Mouse (Mus musculus): Measurements from ENCODE around the gene Acot2. TPM values are rescaled to one million over a fixed set of nuclear protein-coding genes. Genes with fewer than 3 reads are reported as not detected.
A peak's percentile ranks its signal among the peaks of the same experiment; 100 is the strongest.
"Not testable (repeated sequence)": the region's sequence is repeated elsewhere in the genome, so short reads cannot be mapped to it uniquely, and the experiment has no call there.

The Acot2 gene
- total RNA-seq, 2 experiments from 2014 or later, result 9.5 to 10.4 TPM

GRCm38 (mm10) chr12:83951711-83952575 is 35.7 kb upstream of the Acot2 start:
- no peak for TF ChIP-seq CTCF (IDR thresholded peaks at IDR 0.05)
- intact Hi-C loops (cut with DNase I), result loop anchor here (2.0 to 5.0 kb wide), 2 partner anchors 29 to 235 kb away; no protein-coding TSS in a partner anchor
- Histone ChIP-seq H3K27ac (no peak overlapping the region; the same call in 1 of the 2 replicates), H3K4me3 (peak overlapping the region; percentile 72)
- no peak for DNase-seq (ENCODE audit: extremely low spot score in 1 of 2, low spot score in 2 of 2)

GRCm38 (mm10) chr12:83958278-83958677 is 29.4 kb upstream of the Acot2 start:
- H3K4me3 ChIP-seq, result no peak overlapping the region
- no peak for DNase-seq (ENCODE audit: extremely low spot score in 1 of 2, low spot score in 2 of 2)
- intact Hi-C loops (cut with DNase I), result no loop called here
- TF ChIP-seq CTCF (IDR thresholded peaks at IDR 0.05), result no peak
- H3K27ac ChIP-seq, result no peak overlapping the region

- H3K4me3 ChIP-seq, result no peak overlapping the region
- TF ChIP-seq CTCF (IDR thresholded peaks at IDR 0.05), result no peak
- intact Hi-C loops (cut with DNase I), result no loop called here
- H3K27ac ChIP-seq, result no peak overlapping the region
- no peak for DNase-seq (ENCODE audit: extremely low spot score in 1 of 2, low spot score in 2 of 2)
Observed at GRCm38 (mm10) chr12:83965235-83965634, 22.4 kb upstream of the Acot2 start.

GRCm38 (mm10) chr12:83972117-83972516 is 15.5 kb upstream of the Acot2 start:
- DNase-seq (ENCODE audit: extremely low spot score in 1 of 2, low spot score in 2 of 2), result peak; percentile 31 to 32
- peak; percentile 80 for TF ChIP-seq CTCF (IDR thresholded peaks at IDR 0.05)

GRCm38 (mm10) chr12:83978862-83979261 is 8.8 kb upstream of the Acot2 start:
- no peak overlapping the region for H3K27ac ChIP-seq
- intact Hi-C loops (cut with DNase I), result loop anchor here (10.0 kb wide), 1 partner anchor 296 kb away; no protein-coding TSS in a partner anchor
- no peak for TF ChIP-seq CTCF (IDR thresholded peaks at IDR 0.05)
- H3K4me3 ChIP-seq, result no peak overlapping the region
- DNase-seq (ENCODE audit: extremely low spot score in 1 of 2, low spot score in 2 of 2), result no peak

More at GRCm38 (mm10) chr12:83972117-83972516, 15.5 kb upstream of the Acot2 start:
- intact Hi-C loops (cut with DNase I), result loop anchor here (1.0 to 10.0 kb wide), 3 partner anchors 59 to 303 kb away; no protein-coding TSS in a partner anchor
- Histone ChIP-seq H3K4me3 (no peak overlapping the region), H3K27ac (no peak overlapping the region)

DNA sequence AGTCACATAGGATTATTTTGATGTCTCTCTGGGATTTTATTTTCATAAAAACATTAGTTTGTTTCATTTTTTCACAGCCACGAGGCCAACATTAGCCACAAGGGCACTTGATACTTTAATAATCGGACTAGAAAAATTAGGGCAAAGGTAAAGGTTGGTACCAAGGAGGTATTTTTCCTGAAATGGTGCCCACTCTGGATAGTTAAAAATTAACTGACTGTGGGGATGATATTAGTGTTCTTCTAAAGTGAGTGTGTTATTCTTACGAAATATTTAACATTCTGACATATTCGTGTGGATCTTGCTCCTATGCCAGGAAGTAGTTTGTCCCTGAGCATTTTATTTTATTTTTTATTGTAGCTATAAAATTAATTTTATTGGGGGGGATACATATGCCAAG is 6.0 kb upstream of the Acot2 start:
- Histone ChIP-seq H3K4me3 (no peak overlapping the region), H3K27ac (no peak overlapping the region)
- intact Hi-C loops (cut with DNase I), result no loop called here
- no peak for TF ChIP-seq CTCF (IDR thresholded peaks at IDR 0.05)
- no peak for DNase-seq (ENCODE audit: extremely low spot score in 1 of 2, low spot score in 2 of 2)

GRCm38 (mm10) chr12:83984752-83985151 is 2.9 kb upstream of the Acot2 start, which contains the start of gene Heatr4:
TSS of gene Heatr4 (minus strand) at chr12:83984852.
- H3K27ac ChIP-seq, result no peak within 1 kb of the TSS
- no peak for TF ChIP-seq CTCF (IDR thresholded peaks at IDR 0.05)
- H3K4me3 ChIP-seq, result no peak within 1 kb of the TSS
- intact Hi-C loops (cut with DNase I), result loop anchor here (5.0 kb wide), 1 partner anchor 48 kb away; no protein-coding TSS in a partner anchor
- no peak for DNase-seq (ENCODE audit: extremely low spot score in 1 of 2, low spot score in 2 of 2)

- Histone ChIP-seq H3K4me3 (peak overlapping the region; percentile 59), H3K27ac (peak overlapping the region; percentile 92)
- TF ChIP-seq CTCF (IDR thresholded peaks at IDR 0.05), result no peak
- DNase-seq (ENCODE audit: extremely low spot score in 1 of 2, low spot score in 2 of 2), result no peak
- intact Hi-C loops (cut with DNase I), result loop anchor here (5.0 kb wide), 1 partner anchor 45 kb away; no protein-coding TSS in a partner anchor
Observed at GRCm38 (mm10) chr12:83987242-83987582, 449 bp upstream of the Acot2 start.

DNA sequence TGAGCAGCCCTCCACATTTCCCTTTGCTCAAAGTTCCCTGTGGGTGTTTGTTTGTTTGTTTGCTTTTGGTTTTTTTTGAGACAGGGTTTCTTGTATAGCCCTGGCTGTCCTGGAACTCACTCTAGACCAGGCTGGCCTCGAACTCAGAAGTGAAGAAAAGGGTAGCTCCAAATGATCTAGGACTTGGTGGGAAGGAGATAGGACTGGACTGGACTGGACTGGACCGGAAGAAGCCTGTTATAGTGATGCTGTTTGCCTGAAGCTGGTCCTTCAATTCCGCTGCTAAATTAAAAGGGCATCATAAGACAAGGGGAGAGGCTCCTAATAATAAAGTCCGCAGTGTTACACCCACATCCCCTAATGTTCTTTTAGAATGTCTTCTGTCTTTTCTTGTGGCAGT is 822 bp downstream of the Acot2 start:
- intact Hi-C loops (cut with DNase I), result loop anchor here (5.0 kb wide), 1 partner anchor 44 kb away; no protein-coding TSS in a partner anchor
- Histone ChIP-seq H3K4me3 (peak overlapping the region; percentile 59), H3K27ac (peak overlapping the region; percentile 92)
- no peak for DNase-seq (ENCODE audit: extremely low spot score in 1 of 2, low spot score in 2 of 2)
- no peak for TF ChIP-seq CTCF (IDR thresholded peaks at IDR 0.05)

DNA sequence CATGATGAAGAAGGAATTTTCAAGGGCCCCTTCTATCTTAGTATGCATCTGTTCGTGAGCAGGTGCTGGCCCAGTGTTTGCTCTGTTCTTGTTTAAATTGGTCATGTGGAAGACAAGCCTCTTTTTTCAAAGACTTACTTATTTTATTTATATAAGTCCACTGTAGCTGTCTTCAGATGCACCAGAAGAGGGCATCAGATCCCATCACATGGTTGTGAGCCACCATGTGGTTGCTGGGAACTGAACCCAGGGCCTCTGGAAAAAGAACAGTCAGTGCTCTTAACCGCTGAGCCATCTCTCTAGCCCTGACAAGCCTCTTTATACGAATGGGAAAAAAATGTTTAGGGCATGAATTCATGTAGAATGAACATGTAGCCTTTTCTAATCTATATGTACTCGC is 1.7 kb downstream of the Acot2 start:
- Histone ChIP-seq H3K27ac (no peak overlapping the region), H3K4me3 (no peak overlapping the region)
- intact Hi-C loops (cut with DNase I), result loop anchor here (5.0 kb wide), 1 partner anchor 43 kb away; no protein-coding TSS in a partner anchor
- TF ChIP-seq CTCF (IDR thresholded peaks at IDR 0.05), result peak; percentile 13
- no peak for DNase-seq (ENCODE audit: extremely low spot score in 1 of 2, low spot score in 2 of 2)

DNA sequence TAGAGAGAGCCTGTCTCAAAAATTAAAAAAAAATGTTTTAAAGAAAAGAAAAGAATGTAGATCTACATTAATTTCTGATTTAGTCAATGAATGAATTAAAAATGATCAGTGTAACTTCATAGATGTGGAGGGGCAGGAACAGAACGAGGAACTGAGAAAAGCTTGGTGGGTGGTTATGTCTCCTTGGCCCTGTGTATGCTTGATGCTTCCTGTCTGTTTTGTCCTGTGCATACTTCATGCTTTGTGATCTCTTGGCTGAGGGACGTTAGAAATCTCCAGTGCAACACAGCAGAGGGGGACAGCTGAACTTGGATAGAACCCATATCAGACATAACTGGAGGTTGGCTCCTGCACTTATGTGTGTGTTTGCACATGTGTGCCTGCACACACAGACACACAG is 9.6 kb downstream of the Acot2 start:
- Histone ChIP-seq H3K27ac (no peak overlapping the region), H3K4me3 (no peak overlapping the region)
- TF ChIP-seq CTCF (IDR thresholded peaks at IDR 0.05), result no peak
- no peak for DNase-seq (ENCODE audit: extremely low spot score in 1 of 2, low spot score in 2 of 2)
- intact Hi-C loops (cut with DNase I), result no loop called here

DNA sequence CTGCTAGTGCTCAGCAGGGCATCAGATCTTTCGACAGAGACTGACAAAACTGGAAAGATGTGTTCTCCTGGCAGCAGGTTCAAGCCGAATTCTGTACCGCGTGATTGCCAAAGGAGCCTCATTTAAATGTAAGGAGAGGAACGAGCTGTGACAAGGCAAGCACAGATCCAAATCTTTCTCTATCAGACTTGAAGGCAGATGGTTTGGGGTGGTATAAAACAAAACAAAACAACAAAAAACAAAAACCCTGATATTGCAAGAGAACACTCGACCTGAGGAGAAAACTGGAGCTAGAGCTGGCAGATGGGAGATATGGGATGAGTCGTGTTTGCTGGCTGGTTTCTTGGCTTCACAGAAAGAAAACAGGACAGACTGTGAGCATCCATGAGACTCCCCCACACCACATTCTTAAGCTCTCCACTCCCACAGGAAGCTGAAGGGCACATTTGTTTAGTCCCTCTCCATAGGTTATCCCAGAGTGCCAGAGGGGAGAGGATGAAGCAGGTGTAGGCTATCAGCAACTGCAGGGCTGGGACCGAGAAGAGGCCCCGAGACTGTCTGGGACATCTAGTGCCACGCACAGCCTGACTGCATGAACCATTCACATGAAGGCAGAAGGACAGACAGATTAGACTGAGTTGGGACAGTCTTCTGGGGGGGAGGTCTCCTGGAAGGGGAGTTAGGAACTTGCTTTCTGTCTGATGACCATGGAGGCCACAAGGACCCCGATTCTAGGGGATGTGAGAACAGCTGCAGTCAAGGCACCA is 10.9 kb downstream of the Acot2 start:
- Histone ChIP-seq H3K27ac (peak overlapping the region; percentile 16; the same call in 1 of the 2 replicates), H3K4me3 (no peak overlapping the region)
- intact Hi-C loops (cut with DNase I), result no loop called here
- DNase-seq (ENCODE audit: extremely low spot score in 1 of 2, low spot score in 2 of 2), result no peak
- TF ChIP-seq CTCF (IDR thresholded peaks at IDR 0.05), result no peak

DNA sequence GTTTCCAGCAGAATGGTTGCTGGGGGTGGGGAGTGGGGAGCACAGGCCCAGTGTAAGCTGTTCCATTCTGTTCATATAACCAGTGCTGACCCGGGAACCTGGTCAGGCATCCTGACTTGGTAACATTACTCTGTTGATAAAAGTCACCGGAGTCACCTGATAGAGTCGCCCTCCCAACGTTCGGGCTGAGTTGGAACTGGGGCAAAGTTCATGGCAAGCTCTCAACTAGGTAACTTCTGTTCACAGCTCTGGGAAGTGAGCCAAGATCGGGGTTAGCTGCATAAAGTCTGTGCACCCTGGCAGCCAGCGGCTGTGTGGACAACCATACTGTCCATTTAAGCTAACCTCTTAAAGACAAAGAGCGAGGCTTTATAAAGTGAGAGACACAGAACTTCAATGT is 11.6 kb downstream of the Acot2 start:
- DNase-seq (ENCODE audit: extremely low spot score in 1 of 2, low spot score in 2 of 2); intact Hi-C loops (cut with DNase I); H3K27ac ChIP-seq; H3K4me3 ChIP-seq: not testable (repeated sequence)

Measured in left cerebral cortex, adult 2 months (tissue).